Mouse (Mus musculus): ENCODE data around the gene Six3.

Six3 gene

DNA sequence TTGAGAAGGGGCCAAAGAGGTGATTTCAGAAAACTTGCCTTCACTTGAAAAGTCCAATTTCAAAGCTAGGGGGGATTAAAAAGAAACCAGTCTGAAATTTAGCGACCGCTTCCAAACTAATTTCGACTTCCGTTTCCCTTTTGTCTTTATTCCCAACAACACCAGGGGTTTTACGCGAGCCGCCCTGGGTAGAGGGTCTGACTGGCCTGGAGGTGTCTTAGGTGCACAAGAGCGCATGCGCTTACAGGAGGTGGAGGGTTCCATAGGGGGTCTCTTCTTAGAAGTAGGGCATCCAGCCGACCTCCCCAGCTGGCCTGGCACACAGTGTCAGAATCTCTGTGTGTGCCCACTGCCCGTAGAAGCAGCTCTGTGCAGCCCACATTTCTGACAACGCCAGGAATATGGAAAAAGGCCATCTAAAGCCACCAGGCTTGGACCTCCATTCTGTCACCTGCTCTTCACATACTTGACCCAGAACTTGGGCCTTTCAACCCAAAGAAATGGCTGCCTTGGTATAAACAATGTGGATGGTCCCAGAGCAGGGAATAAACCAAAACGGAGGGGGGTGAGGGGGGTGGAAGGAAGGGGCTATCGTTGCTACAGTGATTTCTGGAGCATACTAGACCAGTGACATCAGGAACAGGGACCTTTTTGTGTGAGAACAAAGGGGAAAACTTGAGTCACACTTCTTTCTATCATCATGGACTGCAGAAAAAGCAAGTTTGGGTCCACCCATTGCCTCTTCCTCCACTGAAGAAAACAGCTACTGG, 12.9 kb downstream of the Six3 start:
- DNase-seq (ENCODE audit: low spot score): no peak

DNA sequence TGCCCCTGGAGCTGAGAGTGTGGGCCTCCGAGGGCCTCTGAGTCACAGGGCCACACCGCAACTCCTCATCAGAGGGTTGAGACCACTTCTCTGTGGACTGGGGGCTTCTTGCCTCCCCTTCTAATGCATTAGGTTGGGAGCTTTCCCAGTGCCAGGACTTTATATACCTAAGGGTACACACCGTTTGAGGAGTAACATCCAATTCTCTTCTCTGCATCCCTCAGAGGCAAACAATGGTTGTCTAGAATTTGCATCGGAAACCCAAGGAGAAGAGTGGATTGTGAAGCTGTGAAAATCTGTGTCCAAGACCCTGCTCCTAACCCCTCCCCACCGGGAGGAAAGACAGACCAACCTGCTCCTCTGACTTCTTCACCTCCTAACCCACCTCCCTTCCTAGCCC, 14.3 kb downstream of the Six3 start:
- DNase-seq (ENCODE audit: low spot score): no peak

DNA sequence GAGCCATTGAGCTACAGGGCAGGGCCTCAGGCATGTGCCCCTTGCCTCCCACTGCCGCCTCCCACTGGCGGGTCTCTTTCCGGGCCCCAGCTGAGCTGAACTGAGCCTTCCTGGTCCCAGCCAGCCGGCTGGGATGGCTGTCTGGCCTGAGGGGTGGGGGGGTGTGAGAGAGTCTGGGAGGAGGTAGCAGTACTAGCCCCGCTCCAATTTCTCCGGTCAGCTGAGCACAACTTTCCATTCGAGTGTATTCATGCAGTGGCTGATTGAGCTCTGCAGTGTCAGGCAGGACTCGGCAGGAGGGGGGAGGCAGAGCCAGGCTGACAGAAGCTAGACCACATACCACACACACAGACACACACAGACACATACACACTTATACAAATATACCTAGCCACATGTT, 15.4 kb downstream of the Six3 start:
- DNase-seq (ENCODE audit: low spot score): no peak

DNA sequence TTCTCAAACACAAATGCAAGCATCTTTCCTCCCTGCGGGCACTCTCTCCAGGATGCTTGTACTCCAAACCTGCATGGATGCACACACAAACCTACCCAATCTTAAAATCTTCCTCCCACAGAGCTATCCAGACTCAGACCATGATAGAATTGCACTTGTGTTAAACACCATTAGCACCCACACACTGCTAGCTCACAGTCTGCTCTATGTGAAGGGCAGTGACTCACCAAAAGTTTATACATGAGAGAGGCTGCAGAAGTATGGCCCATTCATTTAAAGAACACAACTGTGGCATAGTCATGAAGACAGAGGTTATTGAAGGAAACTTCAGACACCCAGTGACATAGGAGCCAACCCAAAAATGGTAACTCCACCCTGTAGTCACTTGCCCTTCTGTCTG, 16.0 kb downstream of the Six3 start:
- DNase-seq (ENCODE audit: low spot score): no peak

DNA sequence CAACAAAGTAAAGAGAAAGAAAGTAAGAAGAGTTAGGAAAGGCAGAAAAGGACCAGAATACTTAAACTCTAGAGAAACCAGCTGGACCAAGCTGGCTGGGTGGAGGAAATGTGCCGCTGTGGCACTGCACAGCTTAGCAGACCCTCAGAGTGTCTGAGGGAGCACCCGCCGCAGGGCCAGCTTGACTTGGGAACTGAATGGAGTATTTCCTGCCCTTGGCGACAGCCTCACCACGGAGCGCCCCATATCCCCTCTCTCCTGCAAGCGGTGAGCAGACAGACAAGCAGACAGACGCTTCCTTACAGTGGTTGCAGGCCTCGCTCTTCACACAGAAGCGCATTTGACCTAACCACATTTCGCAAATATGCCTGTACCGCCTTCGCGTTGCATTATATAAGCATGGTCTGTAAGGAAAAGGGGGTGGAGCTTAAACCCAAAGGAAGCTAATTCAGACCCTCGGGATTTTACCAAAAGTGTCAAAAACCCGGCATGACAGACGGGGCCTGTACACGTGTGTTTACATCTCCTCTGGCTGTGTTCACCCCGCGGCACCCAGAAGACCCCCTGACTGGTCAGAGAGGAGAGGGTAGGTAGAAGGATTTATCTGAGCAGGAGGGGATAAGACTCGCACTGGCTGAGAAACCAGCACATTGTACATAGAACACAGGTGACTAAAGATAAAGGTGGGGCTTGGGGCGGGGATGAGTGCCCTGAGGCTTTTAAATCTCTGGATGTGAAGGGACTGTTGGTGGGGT, 17.1 kb downstream of the Six3 start:
- DNase-seq (ENCODE audit: low spot score): no peak

DNA sequence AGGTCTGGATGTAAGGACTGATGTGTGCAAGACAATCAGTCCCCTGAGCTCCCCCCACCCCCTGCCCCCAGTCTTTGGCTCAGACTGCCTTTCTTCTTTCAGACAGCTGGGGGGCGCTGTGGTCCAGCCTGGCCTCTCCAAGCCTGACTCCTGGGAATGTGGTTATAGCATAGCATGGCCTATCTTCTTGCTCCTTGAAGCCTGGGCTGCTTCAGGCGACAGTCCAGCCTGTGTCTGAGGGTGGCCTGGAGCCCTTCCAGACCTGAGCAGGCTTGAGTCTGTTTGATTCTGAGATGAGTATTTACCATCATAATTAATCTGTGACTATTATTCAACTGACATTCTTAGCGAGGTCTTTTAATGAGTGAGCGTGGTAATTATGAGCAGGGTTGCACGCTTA, 17.7 kb downstream of the Six3 start:
- DNase-seq (ENCODE audit: low spot score): no peak

DNA sequence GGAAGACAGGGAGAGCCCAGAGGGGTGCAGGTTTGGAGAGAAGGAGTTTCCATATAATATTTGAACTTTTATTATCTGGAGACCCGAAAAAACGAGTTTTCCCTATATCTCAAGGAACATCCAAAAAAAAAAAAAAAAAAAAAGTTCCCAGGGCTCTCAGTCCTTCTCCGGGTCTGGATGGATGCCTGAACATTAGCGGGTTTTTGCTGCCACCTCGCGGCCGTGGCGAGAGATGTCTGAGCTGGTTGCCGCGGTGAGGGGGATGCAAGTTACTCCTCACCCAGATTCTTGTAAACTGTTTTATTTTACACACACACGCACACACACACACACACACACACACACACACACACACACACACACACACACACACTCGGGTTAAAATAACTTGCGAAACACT, 20.2 kb downstream of the Six3 start:
- DNase-seq (ENCODE audit: low spot score): peak; percentile 92

DNA sequence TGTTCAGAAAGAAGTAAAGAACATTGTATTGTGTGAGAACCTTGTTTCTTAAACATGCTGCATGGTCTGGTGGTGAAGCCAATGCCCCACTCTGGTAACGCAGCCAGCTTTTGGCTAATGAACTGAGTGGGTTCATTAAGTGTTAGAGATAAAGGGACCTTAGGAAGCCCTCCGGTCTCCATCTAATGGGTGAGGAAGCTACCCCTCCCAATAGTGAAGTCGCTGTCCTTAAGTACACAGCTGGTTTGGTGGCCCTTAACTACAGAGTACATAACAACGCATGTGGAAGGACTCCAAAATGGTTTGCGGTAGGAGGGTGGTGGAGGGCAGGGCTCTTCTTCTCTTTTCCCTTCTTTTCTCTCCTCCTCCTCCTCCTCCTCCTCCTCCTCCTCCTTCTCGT, 24.5 kb downstream of the Six3 start:
- DNase-seq (ENCODE audit: low spot score): no peak

DNA sequence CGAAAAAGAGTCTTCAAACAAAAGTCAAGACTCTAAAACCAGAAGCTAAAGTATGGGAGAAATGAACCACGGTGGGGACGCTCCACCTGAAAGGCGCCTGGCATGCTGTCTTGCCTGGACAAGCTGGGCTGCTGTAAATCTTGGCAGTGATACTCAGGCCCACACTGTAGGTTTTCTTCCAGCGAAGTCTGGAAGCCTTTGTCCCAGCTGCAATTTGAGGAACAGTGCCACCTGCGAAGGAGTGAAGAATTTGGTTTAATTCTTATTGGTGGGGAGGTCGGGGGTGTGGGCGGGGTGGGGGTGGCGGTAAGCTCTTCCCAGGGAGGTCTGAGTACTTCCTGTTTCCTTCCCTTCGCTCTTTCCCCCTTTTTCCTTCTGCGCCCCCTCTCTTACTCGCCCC, 31.9 kb downstream of the Six3 start:
- DNase-seq (ENCODE audit: low spot score): no peak

DNA sequence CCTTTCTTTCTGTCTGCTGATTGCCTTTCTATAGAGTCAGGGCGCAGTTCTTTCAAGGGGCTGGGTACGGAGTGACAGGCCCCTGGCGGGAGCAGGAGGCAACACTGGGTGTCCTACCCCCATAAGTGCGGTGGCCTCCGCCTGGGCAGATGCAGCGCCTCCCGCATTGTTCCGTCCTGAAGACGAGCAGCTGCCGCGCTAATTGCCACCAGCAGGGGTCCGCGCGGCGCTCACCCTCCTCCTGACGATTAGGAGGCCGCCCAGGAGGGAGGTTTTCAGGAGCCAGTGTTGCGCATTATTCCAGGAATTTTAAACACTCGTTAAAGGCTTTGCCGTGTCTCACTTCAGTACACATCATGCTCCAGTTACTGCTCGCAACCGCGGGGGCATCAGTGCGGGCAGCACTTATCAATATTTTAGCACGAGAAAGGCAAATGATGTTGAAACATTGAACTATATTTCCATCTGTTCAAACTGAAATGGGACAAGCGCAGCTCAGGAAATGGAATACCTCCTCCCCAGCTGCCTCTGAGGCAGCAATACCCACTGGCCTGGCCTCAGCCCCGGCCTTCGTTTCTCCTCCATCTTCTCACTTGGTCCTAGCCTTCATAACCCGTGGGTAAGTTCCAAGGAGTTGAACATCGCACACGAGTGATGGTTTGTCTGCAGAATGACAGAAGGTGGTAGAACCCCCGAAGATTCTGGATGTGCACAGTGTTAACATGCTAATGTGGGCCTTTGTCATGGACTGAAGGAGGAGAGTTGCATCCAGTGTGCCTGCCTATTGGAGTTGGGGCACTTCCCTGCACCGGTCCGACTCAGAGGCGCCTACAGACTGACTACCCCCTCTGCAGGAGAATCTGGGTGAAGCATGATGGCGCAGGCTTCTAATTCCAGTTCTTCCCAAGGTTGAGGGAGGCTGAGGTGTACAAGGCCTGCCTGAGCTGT, 32.6 kb downstream of the Six3 start:
- DNase-seq (ENCODE audit: low spot score): peak; percentile 71

DNA sequence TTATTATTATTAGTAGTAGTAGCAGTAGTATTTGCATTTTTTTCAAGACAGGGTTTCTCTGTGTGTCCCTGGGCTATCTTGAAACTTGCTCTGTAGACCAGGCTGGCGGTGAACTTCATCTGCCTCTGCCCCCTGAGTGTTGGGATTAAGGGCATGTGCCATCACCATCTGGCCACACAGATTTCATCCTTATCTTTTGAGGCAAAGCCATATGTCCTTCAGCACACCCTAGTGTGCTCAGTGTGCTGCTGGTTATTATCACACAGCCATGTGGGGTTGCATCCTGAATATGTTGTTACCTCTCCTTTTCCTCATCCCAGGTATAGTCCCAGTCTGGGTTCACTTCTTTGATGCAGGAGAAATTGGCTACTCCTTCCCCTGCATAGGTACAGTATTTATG, 46.6 kb downstream of the Six3 start:
- no peak for DNase-seq (ENCODE audit: low spot score)

DNA sequence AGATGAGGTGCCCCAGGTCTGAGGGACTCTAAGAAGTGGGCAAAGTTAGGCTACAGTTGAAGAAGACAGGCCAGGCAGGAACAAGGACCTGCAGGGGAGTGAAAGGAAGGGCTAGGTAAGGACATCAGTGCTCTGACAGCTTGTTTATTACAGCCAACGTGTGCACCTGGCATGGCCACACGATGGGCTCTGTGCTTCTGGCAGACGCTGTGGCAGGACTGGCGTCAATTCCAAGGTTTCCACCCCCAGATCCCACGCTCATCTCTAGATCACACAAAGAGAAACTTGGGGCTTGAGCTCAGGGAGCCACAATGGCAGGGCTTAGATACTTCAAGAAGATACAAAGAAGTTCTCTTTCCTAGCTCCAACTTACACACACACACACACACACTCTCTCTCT, 48.1 kb downstream of the Six3 start:
- no peak for DNase-seq (ENCODE audit: low spot score)

DNA sequence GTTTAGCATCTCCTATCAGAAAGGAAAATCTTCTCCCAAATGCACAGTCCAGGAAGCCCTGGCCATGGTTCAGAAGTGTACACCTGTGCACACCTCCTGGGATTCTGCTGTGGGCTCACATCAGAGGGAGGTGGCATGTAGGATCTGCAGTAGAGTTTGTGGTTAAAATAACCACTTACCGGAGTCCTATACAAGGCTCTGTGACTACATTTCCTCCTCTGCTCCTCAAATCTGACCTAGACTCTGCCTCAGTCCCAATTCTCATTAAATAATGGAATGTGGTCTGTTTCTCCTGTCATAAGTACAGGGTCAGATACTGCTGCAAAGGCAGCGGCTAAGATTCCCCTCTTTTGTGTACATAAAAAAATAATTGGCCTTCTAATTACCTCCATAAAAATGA, 50.8 kb downstream of the Six3 start:
- no peak for DNase-seq (ENCODE audit: low spot score)

DNA sequence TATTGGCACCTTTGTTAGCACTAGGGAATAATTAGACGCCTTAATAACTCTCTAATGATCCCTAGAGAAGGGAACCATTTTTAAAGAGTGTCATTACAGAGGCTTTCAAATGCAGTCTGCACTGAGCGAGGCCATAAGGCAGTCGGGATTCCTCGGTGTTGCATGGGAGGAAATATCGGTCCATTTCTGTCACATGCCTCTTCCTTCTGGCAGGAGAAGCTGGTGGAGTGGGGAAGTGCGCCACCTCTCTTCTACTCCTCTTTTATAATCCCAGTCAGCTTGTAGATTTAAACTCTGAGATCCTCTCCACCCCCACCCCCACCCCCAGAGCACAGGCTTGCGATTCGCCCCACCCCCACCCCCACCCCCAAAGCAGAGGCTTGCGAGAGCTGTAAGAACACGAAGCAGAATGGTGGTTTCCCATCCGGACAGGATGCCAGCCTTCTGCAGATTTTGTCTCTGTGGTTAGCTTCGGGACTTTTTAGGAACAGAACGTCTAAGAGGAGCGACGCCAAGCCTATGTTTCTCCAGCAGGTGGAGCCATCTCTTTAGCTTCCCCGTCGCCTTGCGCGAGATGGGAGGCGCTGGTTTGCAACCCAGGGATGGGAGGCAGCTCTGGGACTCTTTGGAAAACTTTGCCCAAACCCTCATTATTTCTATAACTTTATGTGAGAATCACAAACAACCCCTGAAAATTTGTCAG, 51.4 kb downstream of the Six3 start:
- DNase-seq (ENCODE audit: low spot score): peak; percentile 78
